Mouse (Mus musculus) forebrain, postnatal 0 days (tissue): ENCODE results near the gene Chchd6. TPM values are rescaled to one million over a fixed set of nuclear protein-coding genes. Genes with fewer than 3 reads are reported as not detected.

Source experiments
- ATAC-seq: fragments of 200-750 bp; cut with Nextera tagmentation; 2 replicates; pipeline ENCODE4 v1.8.0; 2017; ENCODE audit warnings: mild to moderate bottlenecking, moderate library complexity
- DNase-seq: peaks from one replicate; pipeline ENCODE4 v3.0.0-alpha.2; 2015
- H3K27ac ChIP-seq: fragments of 300-500 bp; sonication (generic); 2 replicates; pipeline ENCODE4 v1.5.1; 2014; ENCODE audit warnings: low read depth, mild to moderate bottlenecking, antibody characterized with exemption, low read length, moderate library complexity, mixed read lengths
- H3K27me3 ChIP-seq: fragments of 300-500 bp; sonication (generic); 2 replicates; pipeline ENCODE4 v1.6.1; 2014; ENCODE audit warnings: mild to moderate bottlenecking, low read length, mixed read lengths; ENCODE audit not compliant: insufficient read depth
- H3K36me3 ChIP-seq: fragments of 300-500 bp; sonication (generic); 2 replicates; pipeline ENCODE4 v1.6.1; 2014; ENCODE audit warnings: mild to moderate bottlenecking, moderate library complexity; ENCODE audit not compliant: insufficient read depth
- H3K4me1 ChIP-seq: fragments of 300-500 bp; sonication (generic); 2 replicates; pipeline ENCODE4 v1.6.1; 2014; ENCODE audit warnings: antibody characterized with exemption; ENCODE audit not compliant: insufficient read depth
- H3K4me2 ChIP-seq: fragments of 300-500 bp; sonication (generic); 2 replicates; pipeline ENCODE4 v1.6.1; 2014; ENCODE audit warnings: low read depth, mild to moderate bottlenecking, moderate library complexity
- H3K4me3 ChIP-seq: fragments of 300-500 bp; sonication (generic); 2 replicates; pipeline ENCODE4 v1.5.1; 2014; ENCODE audit warnings: low read depth, low read length, mixed read lengths
- H3K9ac ChIP-seq: fragments of 300-500 bp; sonication (generic); 2 replicates; pipeline ENCODE4 v1.6.1; 2014; ENCODE audit warnings: mild to moderate bottlenecking
- H3K9me3 ChIP-seq: fragments of 300-500 bp; sonication (generic); 2 replicates; pipeline ENCODE4 v1.6.1; 2016; ENCODE audit warnings: low read length
- CTCF ChIP-seq: sonication (generic); IDR thresholded peaks from 2 replicates; pipeline ENCODE4 v1.5.1; 2016; ENCODE audit warnings: antibody characterized with exemption, control low read depth, low read depth
- WGBS: fragments of 180-500 bp; shearing (Covaris S2); extraction: QIAGEN DNeasy Blood & Tissue Kit; methylation state at CpG from one replicate; pipeline ENCODE4 v1.1.7; 2014; 5-methylcytosine and 5-hydroxymethylcytosine counted together
- polyA plus RNA-seq: library from polyadenylated mRNA; unstranded; fragments of >200 nt; fragmentation: Nextera tagmentation; extraction: Ambion mirVana; gene quantifications from 2 replicates; pipeline ENCODE4 v1.2.1, GENCODE M21; 2015
- total RNA-seq: library from RNA; depleted of rRNA; stranded (reverse); fragments of >200 nt; gene quantifications from 2 replicates; pipeline ENCODE4 v1.2.3, GENCODE M21; 2014; rRNA removed

Gene Chchd6
- total and polyA plus RNA-seq, 2 experiments from 2014 or later = 159 to 210 TPM

GRCm38 (mm10) chr6:89345486-89345785 lies 250.0 kb downstream of the Chchd6 start:
- H3K4me2 ChIP-seq = no peak overlapping the region
- no peak overlapping the region for H3K4me3 ChIP-seq
- H3K4me1 ChIP-seq = 0 out of 2 replicates have a peak, but pooled peaks cover 8% of the 10 kb centered on the region
- no peak for TF ChIP-seq CTCF
- no peak overlapping the region for H3K9ac ChIP-seq
- ATAC-seq = no peak
- peaks cover 72% of the 10 kb centered on the region for H3K36me3 ChIP-seq
- no peak overlapping the region for H3K27ac ChIP-seq
- DNase-seq = no peak
- no peaks in the 10 kb centered on the region for H3K27me3 ChIP-seq
- H3K9me3 ChIP-seq = no peaks in the 10 kb centered on the region
- WGBS = 77% methylated on average over 3 of the region's 3 CpGs

- no peaks in the 10 kb centered on the region for H3K9me3 ChIP-seq
- no peak overlapping the region for H3K9ac ChIP-seq
- WGBS = 24% methylated on average over 10 of the region's 10 CpGs
- TF ChIP-seq CTCF = no peak
- peaks cover 72% of the 10 kb centered on the region for H3K36me3 ChIP-seq
- DNase-seq (peak; percentile 29), ATAC-seq (peak; percentile 46)
- no peak overlapping the region for H3K27ac ChIP-seq
- H3K4me3 ChIP-seq = no peak overlapping the region
- no peaks in the 10 kb centered on the region for H3K27me3 ChIP-seq
- H3K4me1 ChIP-seq = 0 out of 2 replicates have a peak, but pooled peaks cover 8% of the 10 kb centered on the region
- H3K4me2 ChIP-seq = no peak overlapping the region
Observed at GRCm38 (mm10) chr6:89344613-89345485, 250.6 kb downstream of the Chchd6 start.

- no peak for ATAC-seq
- Histone ChIP-seq H3K27ac (no peak overlapping the region), H3K27me3 (no peaks in the 10 kb centered on the region), H3K9ac (no peak overlapping the region), H3K4me2 (no peak overlapping the region), H3K4me1 (0 out of 2 replicates have a peak, but pooled peaks cover 8% of the 10 kb centered on the region), H3K9me3 (no peaks in the 10 kb centered on the region), H3K4me3 (no peak overlapping the region), H3K36me3 (peaks cover 83% of the 10 kb centered on the region)
- DNase-seq = no peak
- WGBS = 96% methylated on average over 4 of the region's 4 CpGs
- no peak for TF ChIP-seq CTCF
Observed at GRCm38 (mm10) chr6:89341981-89342380, 253.5 kb downstream of the Chchd6 start.

- DNase-seq (peak; percentile 54), ATAC-seq (peak; percentile 75)
- Histone ChIP-seq H3K36me3 (peaks cover 94% of the 10 kb centered on the region), H3K27me3 (no peaks in the 10 kb centered on the region), H3K9ac (no peak overlapping the region), H3K4me3 (no peak overlapping the region), H3K9me3 (no peaks in the 10 kb centered on the region), H3K4me2 (no peak overlapping the region), H3K4me1 (no peaks in the 10 kb centered on the region), H3K27ac (no peak overlapping the region)
- 0 out of 2 replicates have a peak, but pooled peaks have one; percentile 24 for TF ChIP-seq CTCF
- WGBS = 83% methylated on average over 2 of the region's 2 CpGs
Observed at GRCm38 (mm10) chr6:89339447-89339846, 256.0 kb downstream of the Chchd6 start.

- 94% methylated on average over 8 of the region's 8 CpGs for WGBS
- no peaks in the 10 kb centered on the region for H3K9me3 ChIP-seq
- H3K27ac ChIP-seq = no peak overlapping the region
- H3K27me3 ChIP-seq = no peaks in the 10 kb centered on the region
- H3K4me2 ChIP-seq = no peak overlapping the region
- no peak for TF ChIP-seq CTCF
- ATAC-seq (no peak), DNase-seq (no peak)
- no peaks in the 10 kb centered on the region for H3K4me1 ChIP-seq
- H3K4me3 ChIP-seq = no peak overlapping the region
- no peak overlapping the region for H3K9ac ChIP-seq
- H3K36me3 ChIP-seq = peaks cover 98% of the 10 kb centered on the region
Observed at GRCm38 (mm10) chr6:89338733-89339132, 256.7 kb downstream of the Chchd6 start.

GRCm38 (mm10) chr6:89337574-89337973 lies 257.9 kb downstream of the Chchd6 start:
- Histone ChIP-seq H3K36me3 (peaks cover 96% of the 10 kb centered on the region), H3K27me3 (no peaks in the 10 kb centered on the region), H3K9me3 (no peaks in the 10 kb centered on the region), H3K27ac (no peak overlapping the region), H3K4me1 (no peaks in the 10 kb centered on the region), H3K4me2 (no peak overlapping the region), H3K9ac (no peak overlapping the region), H3K4me3 (no peak overlapping the region)
- ATAC-seq = no peak
- no peak for TF ChIP-seq CTCF
- 76% methylated on average over 9 of the region's 9 CpGs for WGBS
- no peak for DNase-seq

GRCm38 (mm10) chr6:89333964-89334702 lies 261.3 kb downstream of the Chchd6 start:
- Histone ChIP-seq H3K4me2 (no peak overlapping the region), H3K27me3 (no peaks in the 10 kb centered on the region), H3K27ac (0 out of 2 replicates have a peak overlapping the region, but pooled peaks have one; percentile 10), H3K9ac (no peak overlapping the region), H3K36me3 (peaks cover 97% of the 10 kb centered on the region), H3K4me1 (no peaks in the 10 kb centered on the region), H3K4me3 (no peak overlapping the region), H3K9me3 (no peaks in the 10 kb centered on the region)
- no peak for TF ChIP-seq CTCF
- peak; percentile 85 for ATAC-seq
- WGBS = 38% methylated on average over 12 of the region's 12 CpGs
- DNase-seq = peak; percentile 67

Other genes with a start within 250 kb of the Chchd6 start
- gene Plxna1, start 233.0 kb downstream of the Chchd6 start, total RNA-seq = 78.2 and 111 TPM in 2 replicates
- gene Plxna1, start 233.0 kb downstream of the Chchd6 start, polyA plus RNA-seq = 20.3 and 42.1 TPM in 2 replicates
- 21.2 and 24.2 TPM in 2 replicates for gene Txnrd3, start 48.3 kb upstream of the Chchd6 start, total RNA-seq
- gene Txnrd3, start 48.3 kb upstream of the Chchd6 start, polyA plus RNA-seq = 20.1 and 21.4 TPM in 2 replicates
- gene Vmn1r40, start 111.9 kb upstream of the Chchd6 start, total RNA-seq = not detected in 2 replicates
- not detected in 2 replicates for gene Vmn1r40, start 111.9 kb upstream of the Chchd6 start, polyA plus RNA-seq
- gene Vmn1r41, start 145.1 kb upstream of the Chchd6 start, total RNA-seq = not detected in 2 replicates
- gene Vmn1r41, start 145.1 kb upstream of the Chchd6 start, polyA plus RNA-seq = not detected in 2 replicates